Mouse (Mus musculus): ENCODE results near the gene Tmcc3.

DNA sequence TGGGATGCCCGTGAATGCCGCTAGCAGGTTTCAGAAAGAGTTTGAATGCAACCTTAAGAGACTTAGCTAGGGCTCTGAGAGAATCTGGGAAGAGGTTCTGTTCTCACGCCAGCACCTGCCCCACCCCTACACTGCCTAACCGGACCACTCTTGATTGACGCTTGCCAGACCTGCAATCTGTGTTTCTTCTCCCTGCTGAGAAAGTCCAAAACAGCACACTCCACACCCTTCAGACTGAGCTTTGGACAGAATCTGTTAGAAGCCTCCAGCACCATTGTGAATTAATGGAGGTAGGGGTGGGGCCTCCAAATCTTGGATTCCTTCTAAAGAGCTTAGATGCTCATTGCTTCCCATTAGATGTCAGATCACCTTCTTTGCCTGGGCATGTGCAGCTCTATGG is 277.2 kb downstream of the Tmcc3 start:
- TF ChIP-seq CTCF (IDR thresholded peaks at IDR 0.05; ENCODE audit: low read depth) = no peak
- TF ChIP-seq EP300 (IDR thresholded peaks at IDR 0.05; ENCODE audit: low read depth) = no peak

Measured in heart, postnatal 0 days (tissue).